In genomic region chr2:71541418-71542226, GRCm38 (mm10) we compare ENCODE assay signal across 9 mouse cellular contexts. TPM values are rescaled to one million over a fixed set of nuclear protein-coding genes. Genes with fewer than 3 reads are reported as not detected.
A peak's percentile ranks its signal among the peaks of the same experiment; 100 is the strongest.
DNase-seq lines count a peak whose midpoint lies in the region; ATAC-seq and TF ChIP-seq lines count a peak whose summit lies in the region.
"Had no signal": no experiment of that assay in that cellular context is flagged by ENCODE, and none has a peak within 500 bp of the region (broad histone marks: within the 10 kb centered on the region; RNA-seq: fewer than 3 reads in every experiment).

No protein-coding gene starts in this region.

- peaks cover 72% of the 10 kb centered on the region for H3K4me1 ChIP-seq in hindbrain, embryonic 10.5 days (replicated peaks)
- peaks cover 15% of the 10 kb centered on the region for H3K4me1 ChIP-seq in hindbrain, embryonic 14.5 days (replicated peaks; ENCODE audit: control insufficient read depth, insufficient read depth, low read length)
- peaks cover 11% of the 10 kb centered on the region for H3K4me1 ChIP-seq in bone marrow macrophage, adult 2 months (ENCODE audit: control insufficient read depth, insufficient read depth, low read length)
- H3K4me1 ChIP-seq in hindbrain, embryonic 13.5 days (replicated peaks): peaks cover 27% of the 10 kb centered on the region

- peak; percentile 65 for DNase-seq in hindbrain, embryonic 10.5 days (ENCODE audit: low spot score)
- no peak for DNase-seq in hindbrain, embryonic 14.5 days (ENCODE audit: low spot score)
- DNase-seq in neural tube, embryonic 10.5 days (ENCODE audit: extremely low spot score, low spot score): peak; percentile 74
- DNase-seq in right cerebral cortex, adult 18-20 months: no peak
- no peak for DNase-seq in cerebellum, postnatal 36 days
- DNase-seq in frontal cortex, postnatal 14 days (ENCODE audit: low spot score in 2 of 2): no peak
- DNase-seq: kidney, adult 9 months had no signal

- peak overlapping the region; percentile 46; the same call in 1 of the 2 replicates for H3K27ac ChIP-seq in hindbrain, embryonic 10.5 days
- H3K27ac ChIP-seq in hindbrain, embryonic 14.5 days: no peak overlapping the region
- H3K27ac ChIP-seq in bone marrow macrophage, adult 2 months (ENCODE audit: insufficient read depth, low read depth, low read length): no peak overlapping the region
- no peak overlapping the region for H3K27ac ChIP-seq in hindbrain, embryonic 13.5 days

- TF ChIP-seq CTCF in bone marrow macrophage, adult 2 months (IDR thresholded peaks at IDR 0.05; ENCODE audit: low read depth, low read length): no peak

- H3K9me3 ChIP-seq in hindbrain, embryonic 10.5 days: no peaks in the 10 kb centered on the region
- no peaks in the 10 kb centered on the region for H3K9me3 ChIP-seq in hindbrain, embryonic 14.5 days (ENCODE audit: control insufficient read depth, low read length)
- no peaks in the 10 kb centered on the region for H3K9me3 ChIP-seq in hindbrain, embryonic 13.5 days

- H3K27me3 ChIP-seq in hindbrain, embryonic 10.5 days (ENCODE audit: insufficient read depth, poor library complexity, severe bottlenecking): peaks cover 100% of the 10 kb centered on the region
- H3K27me3 ChIP-seq in hindbrain, embryonic 14.5 days (ENCODE audit: control insufficient read depth, insufficient read depth, low read length): peaks cover 94% of the 10 kb centered on the region
- peaks cover 96% of the 10 kb centered on the region for H3K27me3 ChIP-seq in hindbrain, embryonic 13.5 days

- peak overlapping the region; percentile 38 for H3K4me3 ChIP-seq in hindbrain, embryonic 10.5 days
- H3K4me3 ChIP-seq in hindbrain, embryonic 14.5 days (replicated peaks; ENCODE audit: low read length): no peak overlapping the region
- 0 out of 2 replicates have a peak overlapping the region, but pooled peaks have one; percentile 26 for H3K4me3 ChIP-seq in bone marrow macrophage, adult 2 months (ENCODE audit: insufficient read depth, low read length)
- H3K4me3 ChIP-seq in hindbrain, embryonic 13.5 days: no peak overlapping the region

- WGBS in hindbrain, embryonic 10.5 days: under 1% methylated on average over 37 of the region's 37 CpGs
- 2% methylated on average over 36 of the region's 37 CpGs for WGBS in hindbrain, embryonic 14.5 days
- WGBS in hindbrain, embryonic 13.5 days: 1% methylated on average over 37 of the region's 37 CpGs

- H3K4me2 ChIP-seq in hindbrain, embryonic 14.5 days (replicated peaks): no peak overlapping the region; the same call in 1 of the 2 replicates
- H3K4me2 ChIP-seq in hindbrain, embryonic 13.5 days: peak overlapping the region; percentile 23

- TF ChIP-seq POLR2A in bone marrow macrophage, adult 2 months (IDR thresholded peaks at IDR 0.05; ENCODE audit: borderline replicate concordance, low read depth, low read length): no peak

- ATAC-seq in hindbrain, embryonic 14.5 days (ENCODE audit: low FRiP score): no peak
- no peak for ATAC-seq in hindbrain, embryonic 13.5 days (ENCODE audit: low FRiP score)

- H3K9ac ChIP-seq in hindbrain, embryonic 14.5 days: no peak overlapping the region
- no peak overlapping the region for H3K9ac ChIP-seq in hindbrain, embryonic 13.5 days

- no peaks in the 10 kb centered on the region for H3K36me3 ChIP-seq in hindbrain, embryonic 10.5 days
- no peaks in the 10 kb centered on the region for H3K36me3 ChIP-seq in hindbrain, embryonic 14.5 days (replicated peaks; ENCODE audit: control insufficient read depth, insufficient read depth)
- H3K36me3 ChIP-seq in hindbrain, embryonic 13.5 days: no peaks in the 10 kb centered on the region

RNA-seq across cellular contexts. Expression of gene Dlx2, which starts 4.9 kb away (rescaled TPM):
- polyA plus RNA-seq in hindbrain, embryonic 10.5 days (2016; fragmentation: Nextera tagmentation; extraction: Ambion mirVana): 7.6 and 7.8 TPM in 2 replicates
- polyA plus RNA-seq in hindbrain, embryonic 14.5 days (2014; fragmentation: Nextera tagmentation; extraction: Ambion mirVana): 0.23 and 0.28 TPM in 2 replicates
- not detected in 2 replicates for polyA plus RNA-seq in bone marrow macrophage, adult 2 months (2012; ENCODE audit: insufficient read depth, insufficient read length, missing spikeins)
- 0.51 and 0.76 TPM in 2 replicates for polyA plus RNA-seq in hindbrain, embryonic 13.5 days (2015; fragmentation: Nextera tagmentation; extraction: Ambion mirVana)

RNA-seq across cellular contexts. Expression of gene Dlx1, which starts 13.7 kb away (rescaled TPM):
- polyA plus RNA-seq in hindbrain, embryonic 10.5 days (2016; fragmentation: Nextera tagmentation; extraction: Ambion mirVana): 6.4 and 9.9 TPM in 2 replicates
- 0.52 TPM in 1 of 2 replicates, not detected in the other for polyA plus RNA-seq in hindbrain, embryonic 14.5 days (2014; fragmentation: Nextera tagmentation; extraction: Ambion mirVana)
- not detected in 2 replicates for polyA plus RNA-seq in bone marrow macrophage, adult 2 months (2012; ENCODE audit: insufficient read depth, insufficient read length, missing spikeins)
- 0.96 and 1.4 TPM in 2 replicates for polyA plus RNA-seq in hindbrain, embryonic 13.5 days (2015; fragmentation: Nextera tagmentation; extraction: Ambion mirVana)

Comparison
In these comparisons a context has a peak if more than half of its experiments do, and no peak if none do; other contexts are left out.
1. DNase-seq: peak in hindbrain, embryonic 10.5 days (single experiment) and neural tube, embryonic 10.5 days (single experiment); none in hindbrain, embryonic 14.5 days (single experiment), right cerebral cortex, adult 18-20 months (single experiment), cerebellum, postnatal 36 days (0 of 2) and frontal cortex, postnatal 14 days (0 of 2).
2. H3K4me3 ChIP-seq: peak in hindbrain, embryonic 10.5 days (single experiment) and bone marrow macrophage, adult 2 months (single experiment); none in hindbrain, embryonic 14.5 days (single experiment) and hindbrain, embryonic 13.5 days (single experiment).